Mouse (Mus musculus): ENCODE measurements around the gene Rsbn1.

GRCm38 (mm10) chr3:104009924-104010662, 96.2 kb downstream of the Rsbn1 start:
- TF ChIP-seq POLR2A (IDR thresholded peaks at IDR 0.05; ENCODE audit: borderline replicate concordance, extremely low read depth, low read depth, low read length) (no peak), CTCF (IDR thresholded peaks at IDR 0.05; ENCODE audit: insufficient read depth, low read length) (peak; percentile 24; the same call in 1 of the 2 replicates)

All from lung, adult 2 months (tissue).